Mouse (Mus musculus): ENCODE data around the gene Pld2. TPM values are rescaled to one million over a fixed set of nuclear protein-coding genes. Genes with fewer than 3 reads are reported as not detected.
A peak's percentile ranks its signal among the peaks of the same experiment; 100 is the strongest.

Pld2 gene
- polyA plus RNA-seq, 1 experiment from 2014 or later = 3.4 TPM

GRCm38 (mm10) chr11:70577201-70577600 lies 37.3 kb downstream of the Pld2 start:
- H3K9me3 ChIP-seq (ENCODE audit: control insufficient read depth, low read length) = no peaks in the 10 kb centered on the region
- H3K4me3 ChIP-seq (ENCODE audit: low read depth, low read length) = no peak overlapping the region
- no peaks in the 10 kb centered on the region for H3K27me3 ChIP-seq (replicated peaks; ENCODE audit: control insufficient read depth, insufficient read depth, low read length)
- 79% methylated on average over 3 of the region's 3 CpGs for WGBS
- no peak overlapping the region for H3K4me2 ChIP-seq
- DNase-seq (ENCODE audit: low spot score) (no peak), ATAC-seq (replicated peaks; ENCODE audit: low FRiP score) (no peak)
- no peak overlapping the region for H3K9ac ChIP-seq (ENCODE audit: low read depth, low read length)
- no peak overlapping the region for H3K27ac ChIP-seq (ENCODE audit: low read depth, low read length)
- peaks cover 24% of the 10 kb centered on the region for H3K4me1 ChIP-seq (replicated peaks; ENCODE audit: control insufficient read depth, insufficient read depth, low read length)
- 0 out of 2 replicates have a peak, but pooled peaks cover 2% of the 10 kb centered on the region for H3K36me3 ChIP-seq (ENCODE audit: control insufficient read depth, insufficient read depth, low read length)

GRCm38 (mm10) chr11:70578962-70579361 lies 39.1 kb downstream of the Pld2 start:
- Histone ChIP-seq H3K36me3 (ENCODE audit: control insufficient read depth, insufficient read depth, low read length) (0 out of 2 replicates have a peak, but pooled peaks cover 2% of the 10 kb centered on the region), H3K9ac (ENCODE audit: low read depth, low read length) (no peak overlapping the region), H3K9me3 (ENCODE audit: control insufficient read depth, low read length) (no peaks in the 10 kb centered on the region), H3K4me1 (replicated peaks; ENCODE audit: control insufficient read depth, insufficient read depth, low read length) (peaks cover 19% of the 10 kb centered on the region), H3K4me3 (ENCODE audit: low read depth, low read length) (no peak overlapping the region), H3K4me2 (no peak overlapping the region), H3K27ac (ENCODE audit: low read depth, low read length) (no peak overlapping the region), H3K27me3 (replicated peaks; ENCODE audit: control insufficient read depth, insufficient read depth, low read length) (no peaks in the 10 kb centered on the region)
- DNase-seq (ENCODE audit: low spot score) (no peak), ATAC-seq (replicated peaks; ENCODE audit: low FRiP score) (no peak)
- WGBS = 88% methylated on average over 6 of the region's 6 CpGs

GRCm38 (mm10) chr11:70579710-70580357 lies 40.0 kb downstream of the Pld2 start:
- Histone ChIP-seq H3K4me1 (replicated peaks; ENCODE audit: control insufficient read depth, insufficient read depth, low read length) (peaks cover 19% of the 10 kb centered on the region), H3K27ac (ENCODE audit: low read depth, low read length) (0 out of 2 replicates have a peak overlapping the region, but pooled peaks have one; percentile 26)
- 75% methylated on average over 9 of the region's 9 CpGs for WGBS

GRCm38 (mm10) chr11:70580358-70580720 lies 40.5 kb downstream of the Pld2 start:
- Histone ChIP-seq H3K9me3 (ENCODE audit: control insufficient read depth, low read length) (no peaks in the 10 kb centered on the region), H3K27ac (ENCODE audit: low read depth, low read length) (0 out of 2 replicates have a peak overlapping the region, but pooled peaks have one; percentile 26), H3K4me2 (no peak overlapping the region), H3K36me3 (ENCODE audit: control insufficient read depth, insufficient read depth, low read length) (0 out of 2 replicates have a peak, but pooled peaks cover 2% of the 10 kb centered on the region), H3K4me3 (ENCODE audit: low read depth, low read length) (no peak overlapping the region), H3K27me3 (replicated peaks; ENCODE audit: control insufficient read depth, insufficient read depth, low read length) (no peaks in the 10 kb centered on the region), H3K4me1 (replicated peaks; ENCODE audit: control insufficient read depth, insufficient read depth, low read length) (peaks cover 19% of the 10 kb centered on the region), H3K9ac (ENCODE audit: low read depth, low read length) (no peak overlapping the region)
- ATAC-seq (replicated peaks; ENCODE audit: low FRiP score) (no peak), DNase-seq (ENCODE audit: low spot score) (no peak)
- WGBS = 51% methylated on average over 5 of the region's 5 CpGs

More at GRCm38 (mm10) chr11:70579710-70580357, 40.0 kb downstream of the Pld2 start:
- no peak overlapping the region for H3K4me3 ChIP-seq (ENCODE audit: low read depth, low read length)
- 0 out of 2 replicates have a peak, but pooled peaks cover 2% of the 10 kb centered on the region for H3K36me3 ChIP-seq (ENCODE audit: control insufficient read depth, insufficient read depth, low read length)
- H3K9ac ChIP-seq (ENCODE audit: low read depth, low read length) = no peak overlapping the region
- no peak overlapping the region for H3K4me2 ChIP-seq
- no peak for ATAC-seq (replicated peaks; ENCODE audit: low FRiP score)
- no peaks in the 10 kb centered on the region for H3K27me3 ChIP-seq (replicated peaks; ENCODE audit: control insufficient read depth, insufficient read depth, low read length)
- no peak for DNase-seq (ENCODE audit: low spot score)
- H3K9me3 ChIP-seq (ENCODE audit: control insufficient read depth, low read length) = no peaks in the 10 kb centered on the region

GRCm38 (mm10) chr11:70580921-70581320 lies 41.1 kb downstream of the Pld2 start:
- 76% methylated on average over 3 of the region's 3 CpGs for WGBS
- ATAC-seq (replicated peaks; ENCODE audit: low FRiP score) = no peak
- peaks cover 19% of the 10 kb centered on the region for H3K4me1 ChIP-seq (replicated peaks; ENCODE audit: control insufficient read depth, insufficient read depth, low read length)
- no peaks in the 10 kb centered on the region for H3K27me3 ChIP-seq (replicated peaks; ENCODE audit: control insufficient read depth, insufficient read depth, low read length)
- no peak overlapping the region for H3K4me3 ChIP-seq (ENCODE audit: low read depth, low read length)
- no peak overlapping the region for H3K27ac ChIP-seq (ENCODE audit: low read depth, low read length)
- H3K9me3 ChIP-seq (ENCODE audit: control insufficient read depth, low read length) = no peaks in the 10 kb centered on the region
- H3K9ac ChIP-seq (ENCODE audit: low read depth, low read length) = no peak overlapping the region
- no peak for DNase-seq (ENCODE audit: low spot score)
- H3K36me3 ChIP-seq (ENCODE audit: control insufficient read depth, insufficient read depth, low read length) = 0 out of 2 replicates have a peak, but pooled peaks cover 2% of the 10 kb centered on the region
- no peak overlapping the region for H3K4me2 ChIP-seq

GRCm38 (mm10) chr11:70582196-70582595 lies 42.3 kb downstream of the Pld2 start:
- WGBS = 71% methylated on average over 3 of the region's 3 CpGs
- no peak overlapping the region for H3K9ac ChIP-seq (ENCODE audit: low read depth, low read length)
- ATAC-seq (replicated peaks; ENCODE audit: low FRiP score) = no peak
- no peak overlapping the region for H3K27ac ChIP-seq (ENCODE audit: low read depth, low read length)
- H3K9me3 ChIP-seq (ENCODE audit: control insufficient read depth, low read length) = no peaks in the 10 kb centered on the region
- H3K36me3 ChIP-seq (ENCODE audit: control insufficient read depth, insufficient read depth, low read length) = 0 out of 2 replicates have a peak, but pooled peaks cover 2% of the 10 kb centered on the region
- peaks cover 19% of the 10 kb centered on the region for H3K4me1 ChIP-seq (replicated peaks; ENCODE audit: control insufficient read depth, insufficient read depth, low read length)
- H3K27me3 ChIP-seq (replicated peaks; ENCODE audit: control insufficient read depth, insufficient read depth, low read length) = no peaks in the 10 kb centered on the region
- no peak overlapping the region for H3K4me2 ChIP-seq
- DNase-seq (ENCODE audit: low spot score) = no peak
- H3K4me3 ChIP-seq (ENCODE audit: low read depth, low read length) = no peak overlapping the region

- Histone ChIP-seq H3K4me1 (replicated peaks; ENCODE audit: control insufficient read depth, insufficient read depth, low read length) (peaks cover 19% of the 10 kb centered on the region), H3K9ac (ENCODE audit: low read depth, low read length) (no peak overlapping the region), H3K36me3 (ENCODE audit: control insufficient read depth, insufficient read depth, low read length) (0 out of 2 replicates have a peak, but pooled peaks cover 2% of the 10 kb centered on the region), H3K4me2 (no peak overlapping the region), H3K4me3 (ENCODE audit: low read depth, low read length) (no peak overlapping the region), H3K27ac (ENCODE audit: low read depth, low read length) (peak overlapping the region; percentile 0; the same call in 1 of the 2 replicates), H3K9me3 (ENCODE audit: control insufficient read depth, low read length) (no peaks in the 10 kb centered on the region), H3K27me3 (replicated peaks; ENCODE audit: control insufficient read depth, insufficient read depth, low read length) (no peaks in the 10 kb centered on the region)
- DNase-seq (ENCODE audit: low spot score) = no peak
- 50% methylated on average over 6 of the region's 6 CpGs for WGBS
- ATAC-seq (replicated peaks; ENCODE audit: low FRiP score) = no peak
These were observed 43.3 kb downstream of the Pld2 start for GRCm38 (mm10) chr11:70583022-70583714.

GRCm38 (mm10) chr11:70583775-70584174 lies 43.9 kb downstream of the Pld2 start:
- no peak overlapping the region for H3K4me2 ChIP-seq

More at GRCm38 (mm10) chr11:70583775-70584174, 43.9 kb downstream of the Pld2 start:
- WGBS = 92% methylated on average over 7 of the region's 7 CpGs
- DNase-seq (ENCODE audit: low spot score) (no peak), ATAC-seq (replicated peaks; ENCODE audit: low FRiP score) (no peak)
- Histone ChIP-seq H3K9ac (ENCODE audit: low read depth, low read length) (no peak overlapping the region), H3K36me3 (ENCODE audit: control insufficient read depth, insufficient read depth, low read length) (0 out of 2 replicates have a peak, but pooled peaks cover 2% of the 10 kb centered on the region), H3K4me1 (replicated peaks; ENCODE audit: control insufficient read depth, insufficient read depth, low read length) (peaks cover 19% of the 10 kb centered on the region), H3K27me3 (replicated peaks; ENCODE audit: control insufficient read depth, insufficient read depth, low read length) (no peaks in the 10 kb centered on the region), H3K27ac (ENCODE audit: low read depth, low read length) (no peak overlapping the region), H3K9me3 (ENCODE audit: control insufficient read depth, low read length) (no peaks in the 10 kb centered on the region), H3K4me3 (ENCODE audit: low read depth, low read length) (no peak overlapping the region)

All from liver, embryonic 11.5 days (tissue).